Mouse (Mus musculus) gastrocnemius, postnatal 14 days (tissue): Measurements from ENCODE around the gene Plscr2. TPM values are rescaled to one million over a fixed set of nuclear protein-coding genes. Genes with fewer than 3 reads are reported as not detected.

ENCODE experiments used
- DNase-seq: peaks from one replicate; pipeline ENCODE4 v3.0.0; 2021; ENCODE audit warnings: mixed read lengths
- intact Hi-C: fragments of 180-260 bp; cut with DNase I; formaldehyde crosslinking; loops from one replicate; pipeline ENCODE4 v1.15.1; 2025; ENCODE audit warnings: low total_unique reads
- microRNA-seq, 2 experiments: library from miRNA; unstranded; fragments of <30 nt; microRNA quantifications; one replicate each; pipeline ENCODE4 v1.2.0; 2021
- total RNA-seq, 2 experiments: library from RNA; stranded (reverse); gene quantifications; 2 replicates each; pipeline ENCODE4 v1.2.3; 2021

Gene Plscr2
- total RNA-seq, 2 experiments from 2014 or later = 0.51 to 1.0 TPM

GRCm38 (mm10) chr9:92334845-92335244 is 59.4 kb downstream of the Plscr2 start:
- intact Hi-C loops = no loop called here
- no peak for DNase-seq

- DNase-seq = no peak
- intact Hi-C loops = no loop called here
Observed at GRCm38 (mm10) chr9:92335277-92335818, 59.9 kb downstream of the Plscr2 start.

- no peak for DNase-seq
- intact Hi-C loops = no loop called here
Observed at GRCm38 (mm10) chr9:92337063-92337462, 61.7 kb downstream of the Plscr2 start.

- no peak for DNase-seq
- intact Hi-C loops = no loop called here
Observed at GRCm38 (mm10) chr9:92337661-92338060, 62.3 kb downstream of the Plscr2 start.

GRCm38 (mm10) chr9:92338954-92339353 is 63.6 kb downstream of the Plscr2 start:
- intact Hi-C loops = no loop called here
- no peak for DNase-seq

Small RNAs within 50 kb of the gene (microRNA-seq; reads per million reads assigned to microRNA genes)
- gene Mir6386 = 0 reads per million in 2 experiments

Other genes starting within 250 kb of the Plscr2 start
- gene Plscr5, start 82.7 kb upstream of the Plscr2 start, total RNA-seq = not detected
- 1 to 10 TPM in 1 of 2 experiments, under 1 TPM in 1; 0.98 to 1.4 TPM for gene Plscr1, start 25.9 kb upstream of the Plscr2 start, total RNA-seq
- gene 1700057G04Rik, start 33.8 kb downstream of the Plscr2 start, total RNA-seq = not detected
- gene Plscr4, start 181.8 kb downstream of the Plscr2 start, total RNA-seq = 1 to 10 TPM; 3.9 to 4.2 TPM